Mouse (Mus musculus): ENCODE results near the gene Bicdl1. TPM values are rescaled to one million over a fixed set of nuclear protein-coding genes. Genes with fewer than 3 reads are reported as not detected.

Gene Bicdl1
- polyA plus RNA-seq, 1 experiment from 2014 or later: 9.7 TPM

DNA sequence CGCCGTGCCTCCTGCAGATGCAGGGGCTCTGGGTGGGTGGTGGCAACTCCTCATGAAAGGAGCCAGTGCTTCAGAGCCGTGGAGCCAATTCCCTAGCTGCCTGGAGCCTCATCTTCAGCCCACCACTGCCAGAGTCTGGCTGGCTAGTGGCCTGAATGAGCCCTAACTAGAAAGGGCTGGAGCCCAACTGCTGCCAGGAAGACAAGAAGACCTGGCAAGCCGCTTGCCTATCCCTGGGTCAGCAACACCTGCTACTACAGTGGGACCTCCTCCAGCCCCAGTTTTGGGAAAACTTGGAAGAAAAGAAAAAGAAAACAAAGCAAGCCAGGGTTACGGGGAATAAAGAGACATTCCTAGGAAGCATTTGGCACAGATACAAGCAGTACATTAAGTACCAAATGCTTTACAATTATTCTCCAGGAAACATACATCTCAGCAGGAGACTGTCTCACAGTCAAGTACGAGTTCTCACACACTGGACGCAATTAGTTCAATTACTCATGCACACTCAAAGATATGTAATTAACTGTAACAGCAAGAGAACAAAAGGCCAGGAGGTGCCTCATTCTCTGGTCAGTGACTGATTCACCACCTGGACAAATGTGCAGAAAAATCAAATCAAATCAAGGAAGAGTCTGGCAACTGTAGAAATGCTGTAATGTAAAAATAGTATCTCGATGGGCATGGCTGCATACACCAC is 64.9 kb downstream of the Bicdl1 start:
- WGBS: 68% methylated on average over 8 of the region's 8 CpGs
- Histone ChIP-seq H3K4me1 (ENCODE audit: control insufficient read depth, insufficient read depth, low read length) (peaks cover 8% of the 10 kb centered on the region; the same call in 1 of the 2 replicates), H3K4me3 (ENCODE audit: low read length) (no peak overlapping the region), H3K36me3 (ENCODE audit: control insufficient read depth, insufficient read depth, low read length) (no peaks in the 10 kb centered on the region), H3K27me3 (replicated peaks; ENCODE audit: control insufficient read depth, insufficient read depth, low read length) (no peaks in the 10 kb centered on the region), H3K4me2 (ENCODE audit: low read depth, low read length) (no peak overlapping the region), H3K9me3 (ENCODE audit: control insufficient read depth, low read length) (no peaks in the 10 kb centered on the region), H3K27ac (ENCODE audit: low read length) (no peak overlapping the region), H3K9ac (ENCODE audit: low read depth, low read length) (no peak overlapping the region)
- no peak for ATAC-seq

DNA sequence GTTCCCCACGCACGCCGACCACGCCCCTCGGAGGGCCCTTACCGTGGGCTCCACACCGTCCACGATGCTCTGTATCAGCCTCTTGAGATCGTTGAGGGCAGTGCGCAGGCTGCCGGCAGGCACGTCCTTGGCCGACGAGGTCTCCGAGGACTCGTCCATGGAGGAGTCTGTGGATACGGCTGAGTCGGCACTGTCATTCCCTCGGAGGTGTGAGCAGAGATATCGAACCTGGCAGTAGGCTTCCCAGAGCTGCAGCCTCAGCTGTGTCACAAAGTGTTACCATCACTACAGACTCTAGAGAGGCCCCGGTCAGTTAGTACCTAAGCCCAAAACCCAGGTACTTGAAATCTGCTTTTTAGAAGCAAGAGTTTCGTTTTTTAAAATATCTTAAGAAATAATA is 68.8 kb downstream of the Bicdl1 start:
- WGBS: 79% methylated on average over 22 of the region's 22 CpGs
- Histone ChIP-seq H3K9ac (ENCODE audit: low read depth, low read length) (no peak overlapping the region), H3K4me3 (ENCODE audit: low read length) (no peak overlapping the region), H3K4me2 (ENCODE audit: low read depth, low read length) (no peak overlapping the region), H3K9me3 (ENCODE audit: control insufficient read depth, low read length) (no peaks in the 10 kb centered on the region), H3K27ac (ENCODE audit: low read length) (no peak overlapping the region), H3K4me1 (ENCODE audit: control insufficient read depth, insufficient read depth, low read length) (peaks cover 2% of the 10 kb centered on the region; the same call in 1 of the 2 replicates), H3K36me3 (ENCODE audit: control insufficient read depth, insufficient read depth, low read length) (no peaks in the 10 kb centered on the region), H3K27me3 (replicated peaks; ENCODE audit: control insufficient read depth, insufficient read depth, low read length) (no peaks in the 10 kb centered on the region)
- no peak for ATAC-seq

DNA sequence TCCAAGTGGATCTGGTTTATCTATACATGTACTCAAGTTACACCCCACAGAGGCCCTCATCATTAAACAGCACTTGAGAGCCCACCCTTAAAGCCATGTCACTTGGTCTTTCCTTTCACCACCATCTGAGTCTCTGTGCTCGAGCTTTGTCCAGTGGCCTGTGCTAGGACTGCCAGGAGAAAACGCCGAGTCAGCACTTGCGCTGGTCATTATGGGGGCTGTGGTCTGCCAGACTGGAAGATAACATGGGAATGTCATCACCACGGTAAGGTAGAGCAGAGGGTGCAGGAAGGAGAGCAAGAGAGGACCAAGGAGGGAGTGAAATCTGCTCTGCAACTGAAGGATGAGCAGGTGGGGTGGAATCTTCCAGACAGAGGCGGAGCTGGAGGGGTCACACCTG is 73.1 kb downstream of the Bicdl1 start:
- Histone ChIP-seq H3K4me1 (ENCODE audit: control insufficient read depth, insufficient read depth, low read length) (no peaks in the 10 kb centered on the region), H3K27me3 (replicated peaks; ENCODE audit: control insufficient read depth, insufficient read depth, low read length) (no peaks in the 10 kb centered on the region), H3K36me3 (ENCODE audit: control insufficient read depth, insufficient read depth, low read length) (no peaks in the 10 kb centered on the region), H3K9me3 (ENCODE audit: control insufficient read depth, low read length) (no peaks in the 10 kb centered on the region), H3K27ac (ENCODE audit: low read length) (no peak overlapping the region), H3K4me3 (ENCODE audit: low read length) (no peak overlapping the region), H3K4me2 (ENCODE audit: low read depth, low read length) (no peak overlapping the region), H3K9ac (ENCODE audit: low read depth, low read length) (no peak overlapping the region)
- ATAC-seq: no peak
- 82% methylated on average over 6 of the region's 6 CpGs for WGBS

DNA sequence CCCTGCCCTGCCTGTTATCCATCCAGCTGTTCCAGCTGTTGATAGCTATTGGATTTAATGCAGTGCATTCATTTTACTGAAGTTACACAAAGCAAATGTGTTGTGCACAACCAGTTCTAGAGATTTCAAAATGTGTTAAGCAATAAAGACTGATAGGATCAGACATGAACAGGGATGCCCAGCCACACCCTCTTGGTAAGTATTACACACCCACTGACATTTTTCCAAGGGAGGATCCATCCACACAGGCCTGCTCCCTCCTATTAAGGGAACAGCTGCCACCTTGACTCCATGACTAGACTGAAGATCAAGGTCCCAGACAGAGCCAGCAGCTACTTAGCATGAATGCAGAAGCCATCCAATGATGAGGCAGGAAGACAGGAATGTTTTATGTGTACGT is 74.2 kb downstream of the Bicdl1 start:
- H3K36me3 ChIP-seq (ENCODE audit: control insufficient read depth, insufficient read depth, low read length): no peaks in the 10 kb centered on the region
- H3K9me3 ChIP-seq (ENCODE audit: control insufficient read depth, low read length): no peaks in the 10 kb centered on the region
- no peak overlapping the region for H3K4me2 ChIP-seq (ENCODE audit: low read depth, low read length)
- H3K4me1 ChIP-seq (ENCODE audit: control insufficient read depth, insufficient read depth, low read length): peaks cover 3% of the 10 kb centered on the region
- no peak overlapping the region for H3K4me3 ChIP-seq (ENCODE audit: low read length)
- no peaks in the 10 kb centered on the region for H3K27me3 ChIP-seq (replicated peaks; ENCODE audit: control insufficient read depth, insufficient read depth, low read length)
- H3K27ac ChIP-seq (ENCODE audit: low read length): no peak overlapping the region
- H3K9ac ChIP-seq (ENCODE audit: low read depth, low read length): no peak overlapping the region
- ATAC-seq: no peak
- WGBS: 69% methylated on average over 1 of the region's 1 CpGs

- H3K27ac ChIP-seq (ENCODE audit: low read length): no peak overlapping the region
- H3K9ac ChIP-seq (ENCODE audit: low read depth, low read length): no peak overlapping the region
- H3K9me3 ChIP-seq (ENCODE audit: control insufficient read depth, low read length): no peaks in the 10 kb centered on the region
- H3K27me3 ChIP-seq (replicated peaks; ENCODE audit: control insufficient read depth, insufficient read depth, low read length): no peaks in the 10 kb centered on the region
- 69% methylated on average over 6 of the region's 6 CpGs for WGBS
- H3K36me3 ChIP-seq (ENCODE audit: control insufficient read depth, insufficient read depth, low read length): no peaks in the 10 kb centered on the region
- peaks cover 9% of the 10 kb centered on the region for H3K4me1 ChIP-seq (ENCODE audit: control insufficient read depth, insufficient read depth, low read length)
- no peak for ATAC-seq
- H3K4me2 ChIP-seq (ENCODE audit: low read depth, low read length): no peak overlapping the region
- no peak overlapping the region for H3K4me3 ChIP-seq (ENCODE audit: low read length)
Observed at GRCm38 (mm10) chr5:115656677-115657076, 74.7 kb downstream of the Bicdl1 start.

GRCm38 (mm10) chr5:115653776-115654175 is 77.6 kb downstream of the Bicdl1 start:
- Histone ChIP-seq H3K27me3 (replicated peaks; ENCODE audit: control insufficient read depth, insufficient read depth, low read length) (no peaks in the 10 kb centered on the region), H3K27ac (ENCODE audit: low read length) (no peak overlapping the region), H3K36me3 (ENCODE audit: control insufficient read depth, insufficient read depth, low read length) (no peaks in the 10 kb centered on the region), H3K4me2 (ENCODE audit: low read depth, low read length) (no peak overlapping the region), H3K9ac (ENCODE audit: low read depth, low read length) (no peak overlapping the region), H3K9me3 (ENCODE audit: control insufficient read depth, low read length) (no peaks in the 10 kb centered on the region), H3K4me3 (ENCODE audit: low read length) (no peak overlapping the region), H3K4me1 (ENCODE audit: control insufficient read depth, insufficient read depth, low read length) (peaks cover 9% of the 10 kb centered on the region)
- ATAC-seq: no peak
- WGBS: 92% methylated on average over 12 of the region's 12 CpGs

DNA sequence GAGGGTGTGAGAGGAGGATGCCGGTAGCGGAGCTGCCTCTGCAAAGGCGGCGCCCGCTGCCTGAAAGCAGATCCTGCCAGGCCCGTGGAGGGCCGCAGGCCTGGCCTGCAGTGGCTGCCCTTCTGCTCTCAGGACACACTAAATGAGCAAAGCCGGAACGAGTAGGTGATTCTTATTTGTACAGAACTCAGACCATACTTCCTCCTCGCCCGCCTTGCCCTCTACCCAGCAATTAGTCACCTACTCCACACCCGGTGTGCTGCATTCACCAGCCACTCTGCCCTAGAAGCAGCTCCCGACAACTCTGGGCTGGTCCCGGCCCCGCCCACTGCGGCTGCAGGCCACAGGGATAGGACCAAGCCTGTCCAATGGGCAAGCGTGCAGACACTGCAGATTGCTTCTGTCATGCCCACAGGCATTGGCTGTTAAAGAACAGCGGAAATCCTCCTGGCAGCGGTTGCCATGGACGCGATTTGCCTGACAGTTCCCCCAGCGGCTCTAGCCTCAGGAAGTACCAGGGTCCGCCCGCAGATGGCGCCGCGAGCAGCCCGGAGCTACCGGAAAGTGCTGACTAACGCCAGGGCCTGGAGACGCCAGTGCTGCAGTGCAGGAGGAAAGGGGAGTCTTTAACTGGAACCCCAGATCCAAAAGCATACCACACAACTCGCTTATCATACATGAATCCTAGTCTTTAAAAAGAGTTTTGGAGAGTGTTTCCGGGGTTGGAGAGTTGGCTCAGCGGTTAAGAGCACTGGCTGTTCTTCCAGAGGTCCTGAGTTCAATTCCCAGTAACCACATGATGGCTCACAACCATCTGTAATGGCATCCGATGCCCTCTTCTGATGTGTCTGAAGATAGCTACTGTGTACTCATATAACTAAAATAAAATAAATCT is 78.5 kb downstream of the Bicdl1 start:
- H3K9ac ChIP-seq (ENCODE audit: low read depth, low read length): peak overlapping the region; percentile 69
- H3K36me3 ChIP-seq (ENCODE audit: control insufficient read depth, insufficient read depth, low read length): no peaks in the 10 kb centered on the region

DNA sequence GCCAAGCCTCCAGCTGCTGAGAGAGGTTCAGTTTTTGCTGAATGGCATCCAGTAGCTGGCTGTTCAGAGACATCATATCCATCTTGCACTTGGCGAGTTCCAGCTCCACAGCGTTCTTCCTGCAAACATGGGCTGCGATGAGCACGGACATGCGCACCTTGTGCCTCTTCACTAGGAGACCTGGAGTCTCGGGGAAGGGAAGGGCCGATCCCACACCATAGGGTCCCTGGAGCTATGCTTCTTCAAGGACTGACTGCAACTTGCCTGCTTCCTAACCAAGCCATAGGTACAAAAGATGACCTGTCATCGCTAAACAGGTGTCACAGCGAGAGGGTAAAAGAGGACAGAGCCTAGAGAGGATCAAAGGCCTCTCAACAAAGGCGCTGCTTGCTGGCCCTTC is 79.6 kb downstream of the Bicdl1 start:
- Histone ChIP-seq H3K4me3 (ENCODE audit: low read length) (no peak overlapping the region), H3K27me3 (replicated peaks; ENCODE audit: control insufficient read depth, insufficient read depth, low read length) (no peaks in the 10 kb centered on the region), H3K9ac (ENCODE audit: low read depth, low read length) (peak overlapping the region; percentile 30; the same call in 1 of the 2 replicates), H3K4me1 (ENCODE audit: control insufficient read depth, insufficient read depth, low read length) (peaks cover 9% of the 10 kb centered on the region), H3K4me2 (ENCODE audit: low read depth, low read length) (peak overlapping the region; percentile 83; the same call in 1 of the 2 replicates), H3K36me3 (ENCODE audit: control insufficient read depth, insufficient read depth, low read length) (0 out of 2 replicates have a peak, but pooled peaks cover 5% of the 10 kb centered on the region), H3K27ac (ENCODE audit: low read length) (0 out of 2 replicates have a peak overlapping the region, but pooled peaks have one; percentile 84), H3K9me3 (ENCODE audit: control insufficient read depth, low read length) (no peaks in the 10 kb centered on the region)
- no peak for ATAC-seq
- 87% methylated on average over 10 of the region's 10 CpGs for WGBS

More for the DNA sequence above, 78.5 kb downstream of the Bicdl1 start:
- H3K27ac ChIP-seq (ENCODE audit: low read length): peak overlapping the region; percentile 84
- H3K4me3 ChIP-seq (ENCODE audit: low read length): peak overlapping the region; percentile 54
- peaks cover 9% of the 10 kb centered on the region for H3K4me1 ChIP-seq (ENCODE audit: control insufficient read depth, insufficient read depth, low read length)
- no peaks in the 10 kb centered on the region for H3K27me3 ChIP-seq (replicated peaks; ENCODE audit: control insufficient read depth, insufficient read depth, low read length)
- H3K4me2 ChIP-seq (ENCODE audit: low read depth, low read length): peak overlapping the region; percentile 83
- 3% methylated on average over 35 of the region's 35 CpGs for WGBS
- no peaks in the 10 kb centered on the region for H3K9me3 ChIP-seq (ENCODE audit: control insufficient read depth, low read length)
- ATAC-seq: peak; percentile 100

DNA sequence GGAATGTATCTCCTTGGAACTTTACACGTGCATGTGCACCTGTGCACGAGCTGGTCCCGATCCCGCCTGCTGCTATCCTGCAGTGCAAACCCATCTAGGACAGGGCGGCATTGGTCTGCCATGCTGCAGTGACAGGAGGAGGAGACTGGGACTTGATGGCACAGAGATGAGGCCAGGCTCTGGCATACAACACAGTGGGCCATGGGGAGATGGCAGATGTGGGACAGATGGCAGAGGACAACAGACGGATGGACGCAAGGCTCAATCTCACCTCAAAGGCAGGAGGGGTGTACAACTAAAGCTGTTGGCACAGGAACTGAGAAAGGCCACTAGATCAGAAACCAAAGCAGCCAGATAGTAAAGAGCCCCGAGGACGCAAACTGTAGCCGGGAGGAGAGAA is 80.5 kb downstream of the Bicdl1 start:
- peaks cover 8% of the 10 kb centered on the region; the same call in 1 of the 2 replicates for H3K36me3 ChIP-seq (ENCODE audit: control insufficient read depth, insufficient read depth, low read length)
- ATAC-seq: no peak
- no peak overlapping the region for H3K4me2 ChIP-seq (ENCODE audit: low read depth, low read length)
- no peaks in the 10 kb centered on the region for H3K27me3 ChIP-seq (replicated peaks; ENCODE audit: control insufficient read depth, insufficient read depth, low read length)
- no peak overlapping the region for H3K4me3 ChIP-seq (ENCODE audit: low read length)
- H3K9ac ChIP-seq (ENCODE audit: low read depth, low read length): no peak overlapping the region
- no peaks in the 10 kb centered on the region for H3K9me3 ChIP-seq (ENCODE audit: control insufficient read depth, low read length)
- WGBS: 95% methylated on average over 10 of the region's 10 CpGs
- no peak overlapping the region for H3K27ac ChIP-seq (ENCODE audit: low read length)
- H3K4me1 ChIP-seq (ENCODE audit: control insufficient read depth, insufficient read depth, low read length): peaks cover 9% of the 10 kb centered on the region

Measured in intestine, embryonic 16.5 days (tissue).